Mouse (Mus musculus) olfactory bulb, adult 2 months (tissue): Measurements from ENCODE around the gene Slco1c1. TPM values are rescaled to one million over a fixed set of nuclear protein-coding genes. Genes with fewer than 3 reads are reported as not detected.

Experiments used
- H3K27ac ChIP-seq: fragments of 200-500 bp; 2 replicates; pipeline ENCODE4 v1.5.1; 2012; ENCODE audit warnings: low read depth, low read length; ENCODE audit not compliant: insufficient read depth
- H3K4me1 ChIP-seq: fragments of 200-500 bp; 2 replicates; pipeline ENCODE4 v1.6.1; 2012; ENCODE audit warnings: low read length; ENCODE audit not compliant: control insufficient read depth, insufficient read depth
- H3K4me3 ChIP-seq: fragments of 200-500 bp; 2 replicates; pipeline ENCODE4 v1.5.1; 2012; ENCODE audit warnings: mild to moderate bottlenecking, low read depth, low read length, moderate library complexity; ENCODE audit not compliant: insufficient read depth
- CTCF ChIP-seq: fragments of 200-500 bp; IDR thresholded peaks from 2 replicates; pipeline ENCODE4 v1.5.1; 2012; ENCODE audit warnings: low read depth, mild to moderate bottlenecking, low read length, moderate library complexity; ENCODE audit not compliant: insufficient read depth
- POLR2A ChIP-seq: fragments of 200-500 bp; IDR thresholded peaks from 2 replicates; pipeline ENCODE4 v1.6.1; 2012; ENCODE audit warnings: mild to moderate bottlenecking, low read depth, low read length, moderate library complexity; ENCODE audit not compliant: insufficient read depth
- WGBS: fragments of 180-500 bp; shearing (Covaris S2); methylation state at CpG from one replicate; pipeline ENCODE4 v1.1.7; 2018; 5-methylcytosine and 5-hydroxymethylcytosine counted together
- polyA plus RNA-seq: library from polyadenylated mRNA; stranded (reverse); fragments of >200 nt; gene quantifications from 2 replicates; pipeline ENCODE4 v1.2.4, GENCODE M21; 2012; ENCODE audit warnings: low replicate concordance; ENCODE audit not compliant: missing spikeins, insufficient read depth, insufficient read length

Gene Slco1c1
- polyA plus RNA-seq, 1 experiment: not detected

DNA sequence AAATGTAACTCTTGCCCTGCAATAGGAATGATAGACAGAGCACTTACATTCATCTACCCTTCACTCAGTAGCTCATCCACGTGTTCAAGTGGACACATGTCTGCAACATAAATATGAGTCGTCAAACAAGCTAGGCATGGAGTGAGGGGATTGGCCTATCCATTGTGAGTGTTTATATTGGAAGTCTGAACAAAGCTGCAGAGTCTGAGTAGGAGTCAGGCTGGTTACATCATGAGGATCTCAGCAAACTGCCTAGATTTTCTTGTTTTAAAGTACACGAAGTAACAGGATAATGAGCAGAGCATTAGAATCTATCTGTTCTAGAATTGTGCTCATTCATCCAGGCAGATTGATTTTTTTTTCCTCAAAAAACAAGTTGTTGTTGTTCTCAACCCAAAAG lies 23.0 kb upstream of the Slco1c1 start:
- H3K27ac ChIP-seq: no peak overlapping the region
- WGBS: 82% methylated on average over 3 of the region's 3 CpGs

DNA sequence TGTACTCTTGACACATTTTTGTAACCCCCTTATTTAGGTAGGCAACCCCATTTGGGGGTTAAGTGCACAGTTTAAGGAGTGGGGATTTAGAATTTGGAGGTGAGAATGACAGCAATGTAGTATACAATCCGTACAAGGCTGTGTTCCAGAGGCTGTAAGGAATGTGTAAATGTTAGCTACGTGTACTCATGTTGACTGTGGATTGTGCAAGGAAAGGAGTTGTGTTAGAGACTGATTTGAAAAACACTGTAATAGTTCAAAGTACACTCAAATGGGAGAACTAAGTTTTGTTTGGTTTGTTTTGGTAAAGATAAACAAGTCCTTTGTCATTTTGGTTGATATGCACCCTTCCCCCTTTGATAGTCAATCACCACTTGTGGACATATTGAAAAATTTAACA lies 1.6 kb upstream of the Slco1c1 start:
- no peak for TF ChIP-seq POLR2A
- TF ChIP-seq CTCF: no peak
- Histone ChIP-seq H3K4me1 (no peaks in the 10 kb centered on the region), H3K27ac (no peak overlapping the region), H3K4me3 (no peak overlapping the region)
- WGBS: 91% methylated on average over 2 of the region's 2 CpGs

More for the DNA sequence above, 23.0 kb upstream of the Slco1c1 start:
- Histone ChIP-seq H3K4me1 (no peaks in the 10 kb centered on the region), H3K4me3 (no peak overlapping the region)
- TF ChIP-seq CTCF: no peak
- TF ChIP-seq POLR2A: no peak

DNA sequence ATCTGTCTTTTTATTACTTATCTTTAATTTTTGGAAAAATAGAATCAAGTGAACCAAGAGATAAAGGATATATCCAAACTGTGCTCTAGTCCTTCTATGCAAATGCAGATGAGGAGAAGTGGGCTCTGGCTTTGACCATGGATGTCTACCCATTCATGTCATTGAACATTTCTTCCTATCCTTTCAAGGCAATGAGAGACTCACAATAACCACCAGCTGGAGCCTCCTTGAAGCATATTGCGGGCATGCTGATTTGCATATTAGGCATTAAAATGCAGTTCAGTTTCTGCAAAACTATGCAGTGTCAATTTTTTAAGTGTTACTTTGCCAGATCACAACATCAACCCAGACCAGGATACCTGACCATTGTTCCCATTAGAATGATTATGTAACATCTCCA lies 1.6 kb downstream of the Slco1c1 start:
- H3K4me1 ChIP-seq: no peaks in the 10 kb centered on the region
- H3K4me3 ChIP-seq: no peak overlapping the region
- 94% methylated on average over 1 of the region's 1 CpGs for WGBS
- TF ChIP-seq POLR2A: no peak
- no peak for TF ChIP-seq CTCF
- H3K27ac ChIP-seq: no peak overlapping the region

DNA sequence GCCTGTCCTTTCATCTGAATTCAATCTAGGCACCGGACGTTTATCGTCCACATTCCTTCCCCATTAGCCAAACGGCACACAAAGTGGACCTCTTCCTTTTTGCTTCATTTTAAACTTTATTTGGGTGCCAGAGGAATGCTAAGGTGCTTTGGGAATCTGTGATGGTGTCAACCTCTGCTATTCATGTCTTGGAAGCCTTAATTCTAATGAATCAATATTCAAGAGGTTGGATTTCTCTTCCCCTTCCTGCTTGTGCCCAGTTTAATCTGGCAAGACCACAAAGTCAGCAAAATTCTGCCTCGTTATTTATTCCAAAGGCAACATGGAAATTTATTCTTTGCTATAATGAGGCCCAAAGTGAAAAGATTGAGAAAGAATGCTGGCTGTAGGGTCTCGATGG lies 6.7 kb downstream of the Slco1c1 start:
- H3K4me1 ChIP-seq: no peaks in the 10 kb centered on the region
- H3K4me3 ChIP-seq: no peak overlapping the region
- no peak overlapping the region for H3K27ac ChIP-seq
- WGBS: 26% methylated on average over 6 of the region's 6 CpGs
- TF ChIP-seq CTCF: no peak
- TF ChIP-seq POLR2A: no peak

DNA sequence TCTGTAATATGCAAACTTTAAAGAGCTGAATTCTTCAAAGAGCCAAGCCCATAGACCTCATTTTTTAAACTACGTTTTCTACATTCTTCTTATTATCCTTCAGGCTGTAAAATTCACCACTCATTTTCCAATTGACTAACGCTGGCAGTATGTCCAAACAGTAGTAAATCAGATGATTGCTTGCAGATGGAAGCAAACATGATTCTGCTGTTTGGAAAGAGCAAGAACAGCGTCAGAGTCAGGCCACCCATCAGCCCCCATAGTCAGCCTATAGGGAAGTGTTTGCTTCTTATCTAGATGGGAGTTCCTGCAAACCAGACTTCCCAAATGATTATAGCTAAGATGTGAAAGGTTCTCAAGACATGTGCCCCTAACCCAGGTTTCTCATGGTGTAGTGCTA lies 13.1 kb downstream of the Slco1c1 start:
- Histone ChIP-seq H3K27ac (no peak overlapping the region), H3K4me3 (no peak overlapping the region), H3K4me1 (no peaks in the 10 kb centered on the region)
- 75% methylated on average over 3 of the region's 3 CpGs for WGBS
- TF ChIP-seq CTCF (no peak), POLR2A (no peak)

DNA sequence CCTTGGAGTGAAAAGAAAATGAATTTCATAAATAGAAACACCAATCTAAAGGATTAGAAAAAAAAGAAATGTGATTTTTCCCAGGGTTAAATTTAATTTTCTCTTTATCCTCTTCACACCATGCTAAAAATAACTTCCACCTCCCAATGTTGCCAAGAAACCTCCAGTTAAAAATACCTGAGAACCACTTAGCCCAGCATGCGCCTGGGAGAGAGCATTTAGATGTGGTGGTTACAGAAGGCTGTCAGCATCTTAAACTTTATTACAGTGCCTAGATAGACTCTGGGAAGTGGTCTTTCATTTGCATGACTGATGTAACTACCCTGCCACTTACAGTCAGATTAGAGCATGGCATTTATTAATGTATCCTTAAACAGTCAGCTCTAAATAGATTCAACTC lies 17.0 kb downstream of the Slco1c1 start:
- Histone ChIP-seq H3K27ac (no peak overlapping the region), H3K4me1 (no peaks in the 10 kb centered on the region), H3K4me3 (no peak overlapping the region)
- WGBS: 62% methylated on average over 1 of the region's 1 CpGs
- TF ChIP-seq POLR2A: no peak
- TF ChIP-seq CTCF: no peak

DNA sequence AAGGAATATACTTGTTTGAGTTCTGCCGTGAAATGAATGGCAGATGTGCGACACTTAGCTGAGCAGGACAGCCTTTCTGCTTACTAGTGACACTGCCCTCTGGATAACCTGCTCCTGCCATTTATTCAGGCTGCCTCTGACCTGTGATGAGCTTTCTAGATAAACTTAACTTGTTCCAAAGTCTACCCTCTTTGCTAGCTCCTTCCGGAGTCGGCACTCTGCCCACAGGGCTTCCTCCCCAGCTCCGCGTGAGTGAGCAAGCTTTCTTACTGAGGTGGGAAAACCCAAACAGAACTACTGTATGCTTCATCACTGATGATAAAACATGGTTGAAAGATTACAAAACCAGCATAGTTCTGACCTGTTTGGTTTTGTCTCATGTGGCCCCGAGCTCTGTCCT lies 19.2 kb downstream of the Slco1c1 start:
- TF ChIP-seq POLR2A (no peak), CTCF (no peak)
- Histone ChIP-seq H3K27ac (no peak overlapping the region), H3K4me3 (no peak overlapping the region), H3K4me1 (no peaks in the 10 kb centered on the region)
- WGBS: 83% methylated on average over 7 of the region's 7 CpGs

DNA sequence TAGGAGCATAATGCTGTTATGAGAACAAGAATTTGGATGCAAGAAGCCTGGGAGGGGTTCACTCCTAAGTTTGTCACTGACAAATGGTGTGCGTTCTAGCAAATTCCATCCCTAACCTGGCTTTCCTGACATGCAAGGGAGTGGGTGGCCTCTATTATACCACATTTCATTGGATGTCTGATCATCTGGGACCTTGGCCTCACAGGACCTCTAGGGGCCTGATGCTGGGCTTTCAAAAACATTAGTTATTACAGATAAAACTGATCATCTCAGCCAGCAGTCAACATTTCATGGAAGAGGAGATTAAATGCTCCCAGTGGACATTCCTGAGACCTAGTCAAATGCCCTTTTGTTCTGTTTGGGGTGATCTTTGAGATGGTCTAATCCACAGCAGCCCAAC lies 34.0 kb downstream of the Slco1c1 start:
- TF ChIP-seq POLR2A: no peak
- no peak for TF ChIP-seq CTCF
- Histone ChIP-seq H3K4me1 (no peaks in the 10 kb centered on the region), H3K4me3 (no peak overlapping the region), H3K27ac (no peak overlapping the region)
- 95% methylated on average over 1 of the region's 1 CpGs for WGBS

DNA sequence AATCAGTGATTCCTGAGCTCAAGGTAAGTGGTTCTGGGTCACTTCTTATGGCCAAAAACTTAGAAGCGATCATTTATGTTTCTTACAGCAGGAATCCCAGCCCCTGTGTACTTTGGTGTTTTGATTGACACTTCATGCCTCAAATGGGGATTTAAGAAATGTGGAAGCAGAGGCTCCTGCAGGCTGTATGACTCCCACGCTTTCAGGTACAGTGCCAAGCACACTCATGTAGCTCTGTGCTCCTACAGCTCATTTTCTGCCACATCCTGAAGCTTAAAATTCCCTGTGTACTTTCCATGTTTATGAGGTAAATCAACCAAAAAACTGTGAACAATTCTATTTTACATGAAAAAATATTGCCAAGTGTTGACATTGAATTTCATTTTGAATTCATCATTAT lies 43.2 kb downstream of the Slco1c1 start:
- no peak overlapping the region for H3K4me3 ChIP-seq
- WGBS: 85% methylated on average over 2 of the region's 2 CpGs
- H3K27ac ChIP-seq: no peak overlapping the region
- TF ChIP-seq POLR2A (no peak), CTCF (no peak)
- H3K4me1 ChIP-seq: no peaks in the 10 kb centered on the region
